Mouse (Mus musculus): Measurements from ENCODE around the gene Ggn. TPM values are rescaled to one million over a fixed set of nuclear protein-coding genes. Genes with fewer than 3 reads are reported as not detected.

Gene Ggn
- polyA plus RNA-seq, 1 experiment from 2014 or later = 0.07 TPM

- H3K9me3 ChIP-seq (replicated peaks) = peaks cover 3% of the 10 kb centered on the region; the same call in 1 of the 2 replicates
- no peak overlapping the region for H3K9ac ChIP-seq
- no peak for ATAC-seq (ENCODE audit: low read depth)
- no peak for DNase-seq
- H3K27ac ChIP-seq = no peak overlapping the region
- no peak overlapping the region for H3K4me3 ChIP-seq (replicated peaks)
- H3K36me3 ChIP-seq = no peaks in the 10 kb centered on the region
- H3K4me1 ChIP-seq (replicated peaks) = peaks cover 21% of the 10 kb centered on the region
- 45% methylated on average over 2 of the region's 2 CpGs for WGBS (ENCODE audit: insufficient replicate concordance)
- no peaks in the 10 kb centered on the region for H3K27me3 ChIP-seq
- H3K4me2 ChIP-seq = no peak overlapping the region
These were observed 44.2 kb downstream of the Ggn start for GRCm38 (mm10) chr7:29214236-29214635.

- WGBS (ENCODE audit: insufficient replicate concordance) = 66% methylated on average over 15 of the region's 15 CpGs
- Histone ChIP-seq H3K9me3 (replicated peaks) (peaks cover 9% of the 10 kb centered on the region), H3K4me3 (replicated peaks) (no peak overlapping the region), H3K9ac (no peak overlapping the region), H3K4me2 (no peak overlapping the region), H3K36me3 (peaks cover 4% of the 10 kb centered on the region; the same call in 1 of the 2 replicates), H3K27me3 (no peaks in the 10 kb centered on the region), H3K27ac (no peak overlapping the region), H3K4me1 (replicated peaks) (peaks cover 21% of the 10 kb centered on the region)
- ATAC-seq (ENCODE audit: low read depth) (no peak), DNase-seq (no peak)
These were observed 44.8 kb downstream of the Ggn start for GRCm38 (mm10) chr7:29214846-29215245.

Other genes starting within 250 kb of the Ggn start
- gene Actn4, start 207.9 kb upstream of the Ggn start, polyA plus RNA-seq (2015; fragmentation: Nextera tagmentation; extraction: Ambion mirVana) = 116 and 131 TPM in 2 replicates
- 294 and 308 TPM in 2 replicates for gene Eif3k, start 188.3 kb upstream of the Ggn start, polyA plus RNA-seq (2015; fragmentation: Nextera tagmentation; extraction: Ambion mirVana)
- gene Map4k1, start 188.2 kb upstream of the Ggn start, polyA plus RNA-seq (2015; fragmentation: Nextera tagmentation; extraction: Ambion mirVana) = 27.4 and 29.1 TPM in 2 replicates
- gene Ryr1, start 45.0 kb upstream of the Ggn start, polyA plus RNA-seq (2015; fragmentation: Nextera tagmentation; extraction: Ambion mirVana) = 0.16 and 0.22 TPM in 2 replicates
- 0.29 and 0.32 TPM in 2 replicates for gene Rasgrp4, start 35.4 kb upstream of the Ggn start, polyA plus RNA-seq (2015; fragmentation: Nextera tagmentation; extraction: Ambion mirVana)
- 8.1 and 8.5 TPM in 2 replicates for gene Fam98c, start 14.0 kb upstream of the Ggn start, polyA plus RNA-seq (2015; fragmentation: Nextera tagmentation; extraction: Ambion mirVana)
- 0.23 and 0.41 TPM in 2 replicates for gene Spred3, start 201 bp downstream of the Ggn start, polyA plus RNA-seq (2015; fragmentation: Nextera tagmentation; extraction: Ambion mirVana)
- gene Psmd8, start 10.5 kb downstream of the Ggn start, polyA plus RNA-seq (2015; fragmentation: Nextera tagmentation; extraction: Ambion mirVana) = 136 and 155 TPM in 2 replicates
- gene Catsperg1, start 43.8 kb downstream of the Ggn start, polyA plus RNA-seq (2015; fragmentation: Nextera tagmentation; extraction: Ambion mirVana) = 0.09 and 0.22 TPM in 2 replicates
- gene Kcnk6, start 62.3 kb downstream of the Ggn start, polyA plus RNA-seq (2015; fragmentation: Nextera tagmentation; extraction: Ambion mirVana) = 1.5 and 1.6 TPM in 2 replicates
- gene Yif1b, start 68.1 kb downstream of the Ggn start, polyA plus RNA-seq (2015; fragmentation: Nextera tagmentation; extraction: Ambion mirVana) = 49.5 and 51.2 TPM in 2 replicates
- 3.1 and 4.4 TPM in 2 replicates for gene 2200002D01Rik, start 78.3 kb downstream of the Ggn start, polyA plus RNA-seq (2015; fragmentation: Nextera tagmentation; extraction: Ambion mirVana)
- gene Spint2, start 111.7 kb downstream of the Ggn start, polyA plus RNA-seq (2015; fragmentation: Nextera tagmentation; extraction: Ambion mirVana) = 24.9 and 25.2 TPM in 2 replicates
- 3.2 and 3.6 TPM in 2 replicates for gene Ppp1r14a, start 119.1 kb downstream of the Ggn start, polyA plus RNA-seq (2015; fragmentation: Nextera tagmentation; extraction: Ambion mirVana)
- gene Dpf1, start 133.7 kb downstream of the Ggn start, polyA plus RNA-seq (2015; fragmentation: Nextera tagmentation; extraction: Ambion mirVana) = 1.7 and 2.3 TPM in 2 replicates